Mouse (Mus musculus): ENCODE results near the gene Pbld1. TPM values are rescaled to one million over a fixed set of nuclear protein-coding genes. Genes with fewer than 3 reads are reported as not detected.

Gene Pbld1
- polyA plus RNA-seq (2014; fragmentation: Nextera tagmentation; extraction: Ambion mirVana), result 0.73 and 0.96 TPM in 2 replicates

DNA sequence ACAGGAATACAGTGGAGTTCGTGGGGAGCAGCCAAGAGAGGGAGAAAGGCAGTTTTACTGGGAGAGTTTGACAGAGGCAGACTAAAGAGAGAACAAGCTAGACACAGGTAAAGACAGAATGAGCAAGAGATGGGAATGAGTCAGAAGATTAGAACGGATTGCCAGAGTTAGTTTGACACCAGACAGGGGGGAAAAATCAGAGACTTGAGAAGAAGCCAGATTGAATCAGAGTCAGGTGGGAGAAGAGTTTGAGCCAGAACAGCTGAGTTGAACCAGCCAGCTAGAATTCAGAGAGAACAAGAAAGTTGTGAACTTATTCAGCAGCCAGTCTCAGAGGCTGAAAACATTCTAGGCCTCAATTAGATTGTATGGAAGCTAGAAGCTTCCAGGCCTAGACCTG lies at the start of gene Pbld1:
Pbld1 (plus strand) TSS at position 301 of the 400 bp plus-strand sequence.
- Histone ChIP-seq H3K9me3 (ENCODE audit: control insufficient read depth, low read length) (no peaks in the 10 kb centered on the region), H3K36me3 (ENCODE audit: control insufficient read depth, insufficient read depth, low read length) (no peaks in the 10 kb centered on the region), H3K9ac (ENCODE audit: low read length) (no peak within 1 kb of the TSS), H3K4me1 (ENCODE audit: control insufficient read depth, insufficient read depth, low read length) (no peaks in the 10 kb centered on the region), H3K27me3 (ENCODE audit: control insufficient read depth, insufficient read depth, low read length) (no peaks in the 10 kb centered on the region), H3K4me3 (ENCODE audit: low read depth, low read length) (no peak within 1 kb of the TSS), H3K27ac (ENCODE audit: low read depth, low read length) (no peak within 1 kb of the TSS), H3K4me2 (no peak within 1 kb of the TSS)
- ATAC-seq (ENCODE audit: low FRiP score), result no peak
- WGBS, result 76% methylated on average over 2 of the region's 2 CpGs
- DNase-seq (ENCODE audit: low spot score, missing footprints), result no peak

DNA sequence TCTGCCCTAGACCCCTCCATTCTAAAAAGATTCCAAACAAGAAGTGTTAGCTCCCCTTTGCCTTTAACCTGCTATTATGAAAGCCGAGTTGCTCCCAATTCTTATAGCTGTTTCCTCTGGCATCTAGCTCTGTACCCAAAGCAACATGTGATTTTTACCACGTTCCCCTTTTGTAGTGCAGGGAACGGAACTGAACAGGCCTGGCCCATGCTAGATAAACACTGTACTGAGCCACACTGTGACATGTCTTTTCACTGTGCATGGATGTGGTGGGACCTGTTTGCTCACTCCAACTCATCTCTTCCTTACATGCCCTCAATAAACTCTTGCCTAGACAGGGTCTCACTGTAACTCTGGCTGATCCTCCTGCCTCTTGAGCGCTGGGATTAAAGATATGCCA lies 49.7 kb upstream of the Pbld1 start:
- Histone ChIP-seq H3K4me2 (no peak overlapping the region), H3K4me3 (ENCODE audit: low read depth, low read length) (no peak overlapping the region), H3K9ac (ENCODE audit: low read length) (no peak overlapping the region), H3K4me1 (ENCODE audit: control insufficient read depth, insufficient read depth, low read length) (no peaks in the 10 kb centered on the region), H3K9me3 (ENCODE audit: control insufficient read depth, low read length) (no peaks in the 10 kb centered on the region), H3K27ac (ENCODE audit: low read depth, low read length) (no peak overlapping the region), H3K27me3 (ENCODE audit: control insufficient read depth, insufficient read depth, low read length) (no peaks in the 10 kb centered on the region), H3K36me3 (ENCODE audit: control insufficient read depth, insufficient read depth, low read length) (peaks cover 28% of the 10 kb centered on the region)
- ATAC-seq (ENCODE audit: low FRiP score), result peak; percentile 45; the same call in 1 of the 2 replicates
- no peak for DNase-seq (ENCODE audit: low spot score, missing footprints)
- 89% methylated on average over 4 of the region's 4 CpGs for WGBS

DNA sequence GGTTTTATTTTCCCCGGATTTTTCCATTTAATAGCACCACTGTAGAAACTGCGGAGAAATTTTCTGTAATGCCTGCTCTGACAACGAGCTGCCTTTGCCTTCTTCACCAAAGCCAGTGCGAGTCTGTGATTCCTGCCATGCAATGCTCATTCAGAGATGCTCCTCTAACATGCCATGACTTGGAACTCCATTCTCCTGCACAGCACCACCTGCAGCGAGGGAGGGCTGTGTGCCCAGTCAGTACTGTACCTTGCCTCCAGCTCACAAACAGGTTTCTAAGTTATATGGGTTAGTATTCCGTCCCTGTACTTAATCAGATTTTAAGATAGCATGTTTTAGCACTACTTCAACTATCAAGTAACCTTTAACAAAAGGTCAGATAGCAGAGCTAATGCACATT lies 48.4 kb upstream of the Pbld1 start:
- H3K4me1 ChIP-seq (ENCODE audit: control insufficient read depth, insufficient read depth, low read length), result no peaks in the 10 kb centered on the region
- DNase-seq (ENCODE audit: low spot score, missing footprints), result no peak
- peaks cover 35% of the 10 kb centered on the region for H3K36me3 ChIP-seq (ENCODE audit: control insufficient read depth, insufficient read depth, low read length)

DNA sequence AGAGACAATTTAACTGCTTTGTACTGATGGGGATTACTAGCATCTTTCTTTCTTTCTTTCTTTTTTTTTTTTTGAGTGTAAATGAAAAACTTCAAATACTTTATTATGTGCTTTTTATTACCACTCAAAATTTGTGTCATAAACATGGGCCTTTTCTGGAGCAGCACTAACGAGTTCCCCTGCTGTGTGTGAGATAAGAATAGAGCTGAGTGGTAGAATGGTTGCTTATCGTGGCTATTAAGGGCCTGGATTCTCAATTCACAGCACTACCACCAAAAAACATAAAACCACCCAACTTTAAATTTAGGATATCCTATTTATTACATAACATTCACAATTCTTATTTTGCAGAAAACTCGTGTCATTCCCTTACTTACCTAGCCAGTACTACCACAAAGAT lies 46.5 kb upstream of the Pbld1 start:
- Histone ChIP-seq H3K4me2 (no peak overlapping the region), H3K9me3 (ENCODE audit: control insufficient read depth, low read length) (no peaks in the 10 kb centered on the region), H3K4me1 (ENCODE audit: control insufficient read depth, insufficient read depth, low read length) (no peaks in the 10 kb centered on the region), H3K9ac (ENCODE audit: low read length) (no peak overlapping the region), H3K4me3 (ENCODE audit: low read depth, low read length) (no peak overlapping the region), H3K27me3 (ENCODE audit: control insufficient read depth, insufficient read depth, low read length) (no peaks in the 10 kb centered on the region), H3K27ac (ENCODE audit: low read depth, low read length) (no peak overlapping the region), H3K36me3 (ENCODE audit: control insufficient read depth, insufficient read depth, low read length) (peaks cover 30% of the 10 kb centered on the region; the same call in 1 of the 2 replicates)
- 90% methylated on average over 3 of the region's 3 CpGs for WGBS
- no peak for ATAC-seq (ENCODE audit: low FRiP score)
- DNase-seq (ENCODE audit: low spot score, missing footprints), result no peak

More for the DNA sequence above, 48.4 kb upstream of the Pbld1 start:
- H3K9ac ChIP-seq (ENCODE audit: low read length), result no peak overlapping the region
- no peaks in the 10 kb centered on the region for H3K9me3 ChIP-seq (ENCODE audit: control insufficient read depth, low read length)
- H3K4me2 ChIP-seq, result no peak overlapping the region
- ATAC-seq (ENCODE audit: low FRiP score), result no peak
- H3K27me3 ChIP-seq (ENCODE audit: control insufficient read depth, insufficient read depth, low read length), result no peaks in the 10 kb centered on the region
- WGBS, result 89% methylated on average over 6 of the region's 6 CpGs
- H3K27ac ChIP-seq (ENCODE audit: low read depth, low read length), result no peak overlapping the region
- H3K4me3 ChIP-seq (ENCODE audit: low read depth, low read length), result no peak overlapping the region

DNA sequence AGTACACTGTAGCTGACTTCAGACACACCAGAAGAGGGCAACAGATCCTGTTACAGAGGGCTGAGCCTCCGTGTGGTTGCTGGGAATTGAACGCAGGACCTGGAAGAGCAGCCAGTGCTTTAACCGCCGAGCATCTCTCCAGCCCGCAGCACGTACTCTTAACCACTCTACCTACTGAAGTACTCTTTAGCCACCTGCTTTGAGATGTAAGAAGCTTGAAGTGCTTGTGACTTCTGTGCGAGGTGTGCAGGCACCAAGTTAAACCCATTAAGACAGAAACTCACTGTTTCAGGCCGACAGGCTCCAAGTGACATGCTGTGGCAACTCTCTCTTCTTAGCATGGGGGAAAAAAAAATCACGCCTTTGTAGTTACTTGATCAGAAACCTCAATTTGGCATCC lies 45.8 kb upstream of the Pbld1 start:
- Histone ChIP-seq H3K4me2 (no peak overlapping the region), H3K9ac (ENCODE audit: low read length) (no peak overlapping the region), H3K9me3 (ENCODE audit: control insufficient read depth, low read length) (no peaks in the 10 kb centered on the region), H3K27ac (ENCODE audit: low read depth, low read length) (no peak overlapping the region), H3K4me1 (ENCODE audit: control insufficient read depth, insufficient read depth, low read length) (no peaks in the 10 kb centered on the region), H3K36me3 (ENCODE audit: control insufficient read depth, insufficient read depth, low read length) (peaks cover 28% of the 10 kb centered on the region; the same call in 1 of the 2 replicates), H3K4me3 (ENCODE audit: low read depth, low read length) (no peak overlapping the region), H3K27me3 (ENCODE audit: control insufficient read depth, insufficient read depth, low read length) (no peaks in the 10 kb centered on the region)
- 92% methylated on average over 9 of the region's 9 CpGs for WGBS
- DNase-seq (ENCODE audit: low spot score, missing footprints) (no peak), ATAC-seq (ENCODE audit: low FRiP score) (no peak)

DNA sequence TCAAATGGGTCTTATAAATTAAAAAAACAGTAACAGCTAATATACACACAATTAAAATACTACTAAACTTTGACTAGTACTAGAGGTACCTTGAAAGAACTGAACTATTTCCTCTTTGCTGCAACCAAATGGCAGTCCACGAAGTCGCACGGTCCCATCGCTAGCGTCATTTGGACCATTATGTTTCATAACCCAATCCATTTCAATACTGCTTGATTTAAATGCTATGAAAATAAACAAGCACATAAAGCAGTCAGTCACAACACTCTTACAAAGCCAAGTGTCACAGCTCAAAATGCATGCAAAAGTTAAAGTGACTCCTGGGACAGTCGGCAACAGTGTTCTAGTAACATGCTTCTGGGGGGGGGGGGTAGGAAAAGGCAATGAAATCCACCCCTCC lies 40.7 kb upstream of the Pbld1 start:
- ATAC-seq (ENCODE audit: low FRiP score) (no peak), DNase-seq (ENCODE audit: low spot score, missing footprints) (no peak)
- Histone ChIP-seq H3K36me3 (ENCODE audit: control insufficient read depth, insufficient read depth, low read length) (peaks cover 8% of the 10 kb centered on the region; the same call in 1 of the 2 replicates), H3K9ac (ENCODE audit: low read length) (no peak overlapping the region), H3K27me3 (ENCODE audit: control insufficient read depth, insufficient read depth, low read length) (no peaks in the 10 kb centered on the region), H3K4me2 (no peak overlapping the region; the same call in 1 of the 2 replicates), H3K4me3 (ENCODE audit: low read depth, low read length) (no peak overlapping the region), H3K4me1 (ENCODE audit: control insufficient read depth, insufficient read depth, low read length) (peaks cover 19% of the 10 kb centered on the region), H3K9me3 (ENCODE audit: control insufficient read depth, low read length) (no peaks in the 10 kb centered on the region), H3K27ac (ENCODE audit: low read depth, low read length) (no peak overlapping the region)
- 91% methylated on average over 6 of the region's 6 CpGs for WGBS

DNA sequence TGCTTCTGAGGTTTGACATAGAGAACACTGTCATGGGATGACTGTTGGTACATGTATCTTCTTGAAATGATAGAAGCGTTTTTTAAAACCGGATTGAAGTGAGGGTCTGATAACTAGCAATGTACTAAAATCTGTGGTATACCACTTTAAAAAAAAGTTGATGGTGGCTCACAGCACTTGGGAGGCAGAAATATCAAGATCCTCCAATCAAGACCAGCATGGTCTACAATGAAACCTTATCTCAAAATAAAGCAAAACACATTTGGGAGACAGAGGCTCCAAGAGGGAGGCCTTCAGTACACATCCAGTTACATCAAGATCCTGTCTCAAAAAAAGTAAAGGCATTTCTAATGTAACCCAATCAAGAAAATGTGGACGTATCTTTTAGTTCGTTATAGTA lies 38.3 kb upstream of the Pbld1 start:
- no peaks in the 10 kb centered on the region for H3K27me3 ChIP-seq (ENCODE audit: control insufficient read depth, insufficient read depth, low read length)
- DNase-seq (ENCODE audit: low spot score, missing footprints) (no peak), ATAC-seq (ENCODE audit: low FRiP score) (no peak)
- peak overlapping the region; percentile 81 for H3K4me3 ChIP-seq (ENCODE audit: low read depth, low read length)
- no peak overlapping the region for H3K27ac ChIP-seq (ENCODE audit: low read depth, low read length)
- H3K36me3 ChIP-seq (ENCODE audit: control insufficient read depth, insufficient read depth, low read length), result no peaks in the 10 kb centered on the region; the same call in 1 of the 2 replicates
- peaks cover 33% of the 10 kb centered on the region for H3K4me1 ChIP-seq (ENCODE audit: control insufficient read depth, insufficient read depth, low read length)
- H3K4me2 ChIP-seq, result peak overlapping the region; percentile 80
- WGBS, result 50% methylated on average over 4 of the region's 4 CpGs
- H3K9me3 ChIP-seq (ENCODE audit: control insufficient read depth, low read length), result no peaks in the 10 kb centered on the region
- peak overlapping the region; percentile 97 for H3K9ac ChIP-seq (ENCODE audit: low read length)

DNA sequence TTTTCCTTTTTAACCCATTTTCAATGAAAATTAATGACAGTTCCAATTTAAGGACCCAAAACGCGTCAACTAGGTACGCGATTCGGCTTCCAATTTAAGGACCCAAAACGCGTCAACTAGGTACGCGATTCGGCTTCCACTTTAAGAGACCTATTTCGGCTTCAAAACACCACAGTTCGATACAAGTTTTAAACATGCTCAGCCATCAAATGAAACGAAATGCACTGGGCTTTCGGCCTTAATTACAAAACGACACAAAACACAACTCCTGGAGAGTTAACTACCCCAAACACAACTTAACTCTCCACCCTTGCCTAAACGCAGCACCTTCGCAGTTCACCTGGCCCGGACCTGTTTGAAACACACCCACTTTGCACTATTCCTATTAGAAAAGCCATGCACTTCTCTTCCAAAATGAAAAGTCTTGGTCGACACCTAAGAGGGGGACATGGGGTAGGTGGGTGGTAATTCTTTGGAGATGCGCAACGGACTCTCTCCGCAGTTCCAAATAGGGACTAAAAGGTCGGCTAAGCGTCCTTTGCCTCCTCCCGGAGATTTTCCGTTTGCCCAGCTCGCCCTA lies 37.3 kb upstream of the Pbld1 start:
- peak overlapping the region; percentile 100 for H3K27ac ChIP-seq (ENCODE audit: low read depth, low read length)
- WGBS, result under 1% methylated on average over 27 of the region's 27 CpGs
- H3K27me3 ChIP-seq (ENCODE audit: control insufficient read depth, insufficient read depth, low read length), result no peaks in the 10 kb centered on the region
- no peaks in the 10 kb centered on the region for H3K9me3 ChIP-seq (ENCODE audit: control insufficient read depth, low read length)
- peak overlapping the region; percentile 80 for H3K4me2 ChIP-seq
- peak overlapping the region; percentile 97 for H3K9ac ChIP-seq (ENCODE audit: low read length)
- ATAC-seq (ENCODE audit: low FRiP score), result no peak
- peak; percentile 95 for DNase-seq (ENCODE audit: low spot score, missing footprints)
- peak overlapping the region; percentile 81 for H3K4me3 ChIP-seq (ENCODE audit: low read depth, low read length)
- H3K4me1 ChIP-seq (ENCODE audit: control insufficient read depth, insufficient read depth, low read length), result peaks cover 40% of the 10 kb centered on the region
- H3K36me3 ChIP-seq (ENCODE audit: control insufficient read depth, insufficient read depth, low read length), result no peaks in the 10 kb centered on the region

DNA sequence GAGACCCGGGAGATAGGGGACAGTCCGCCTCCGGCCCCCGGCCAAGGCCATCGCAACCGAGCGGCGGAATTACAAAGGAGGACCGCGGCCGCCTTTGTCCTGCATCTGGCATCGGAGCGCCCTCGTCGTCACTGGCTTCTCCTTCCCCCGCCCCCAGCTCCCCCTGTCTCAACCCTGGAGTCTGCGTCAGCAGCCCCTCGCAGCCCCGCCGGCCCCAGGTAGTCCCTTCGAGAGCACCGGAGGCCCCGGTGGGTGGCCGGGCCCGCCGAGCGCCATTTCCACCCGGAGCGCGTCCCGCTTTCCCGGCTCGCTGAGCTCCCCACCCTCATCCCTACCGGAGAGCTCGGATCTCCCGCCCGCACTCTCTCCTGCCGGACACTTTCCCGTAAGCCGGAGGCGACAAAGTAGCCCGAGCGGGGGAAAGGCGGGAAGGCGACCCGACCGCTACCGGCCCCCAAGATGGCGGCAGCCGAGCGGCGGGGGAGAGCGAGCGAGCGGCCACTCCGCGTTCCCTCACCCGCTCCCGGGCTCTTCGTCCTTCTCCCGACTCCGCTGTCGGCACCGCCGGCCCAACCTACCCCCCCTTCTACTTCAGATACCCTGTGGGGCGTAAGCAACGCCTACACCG lies 36.7 kb upstream of the Pbld1 start:
- H3K36me3 ChIP-seq (ENCODE audit: control insufficient read depth, insufficient read depth, low read length), result no peaks in the 10 kb centered on the region
- no peaks in the 10 kb centered on the region for H3K9me3 ChIP-seq (ENCODE audit: control insufficient read depth, low read length)
- H3K27ac ChIP-seq (ENCODE audit: low read depth, low read length), result peak overlapping the region; percentile 100
- peak overlapping the region; percentile 97 for H3K9ac ChIP-seq (ENCODE audit: low read length)
- peaks cover 40% of the 10 kb centered on the region for H3K4me1 ChIP-seq (ENCODE audit: control insufficient read depth, insufficient read depth, low read length)
- ATAC-seq (ENCODE audit: low FRiP score) (peak; percentile 28), DNase-seq (ENCODE audit: low spot score, missing footprints) (no peak)
- H3K27me3 ChIP-seq (ENCODE audit: control insufficient read depth, insufficient read depth, low read length), result no peaks in the 10 kb centered on the region
- peak overlapping the region; percentile 81 for H3K4me3 ChIP-seq (ENCODE audit: low read depth, low read length)
- under 1% methylated on average over 65 of the region's 68 CpGs for WGBS
- peak overlapping the region; percentile 80 for H3K4me2 ChIP-seq
